8 mouse cellular contexts compared by ENCODE assay signal in the genomic region with DNA sequence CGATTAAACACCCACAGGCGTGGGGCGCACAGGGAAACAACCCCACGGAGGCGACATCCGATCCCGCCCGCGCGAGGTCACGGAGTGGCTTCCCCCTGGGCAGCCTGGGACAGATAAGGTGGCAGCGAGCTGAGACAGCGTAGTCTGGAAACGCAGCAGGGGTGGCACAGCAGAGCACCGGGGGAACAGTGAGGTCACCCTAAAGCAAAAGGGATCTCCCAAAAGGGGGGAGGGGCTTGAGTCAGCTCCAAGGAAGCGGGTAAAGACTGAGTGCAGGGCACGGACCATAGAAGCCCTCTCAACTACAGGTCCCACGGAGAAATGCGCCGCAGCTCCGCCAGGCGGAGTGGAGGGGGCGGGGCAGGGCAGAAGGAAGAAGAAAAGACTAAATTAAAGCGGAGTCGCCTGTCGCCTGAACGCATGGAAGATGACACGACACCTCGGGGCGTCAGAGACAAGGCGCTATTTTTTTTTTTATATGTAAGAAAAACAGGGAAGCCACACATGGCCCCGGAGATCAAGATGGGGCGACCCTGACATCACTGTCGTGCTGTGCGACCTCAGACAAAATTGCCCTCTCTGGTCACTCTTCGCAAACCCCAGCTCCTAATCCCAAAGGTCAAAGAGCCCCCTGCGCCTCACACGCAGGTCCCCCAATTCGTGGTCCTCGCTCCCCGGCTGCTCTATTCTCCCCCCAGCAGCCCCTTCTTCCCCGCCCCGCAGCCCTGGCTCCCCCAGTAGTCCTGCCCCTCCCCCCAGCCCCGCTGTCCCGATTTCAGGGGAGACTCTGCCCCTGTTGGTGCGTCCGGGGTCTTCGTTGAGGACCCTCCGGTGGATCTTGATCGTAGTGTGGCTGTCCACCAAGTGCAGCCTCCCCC. TPM values are rescaled to one million over a fixed set of nuclear protein-coding genes. Genes with fewer than 3 reads are reported as not detected.
DNase-seq lines count a peak whose midpoint lies in the region; ATAC-seq and TF ChIP-seq lines count a peak whose summit lies in the region.

No protein-coding gene starts in this region.

- H3K9ac ChIP-seq in kidney, postnatal 0 days (ENCODE audit: low read depth, low read length), result peak overlapping the region; percentile 31; the same call in 1 of the 2 replicates
- no peak overlapping the region; the same call in 1 of the 2 replicates for H3K9ac ChIP-seq in lung, embryonic 14.5 days
- peak overlapping the region; percentile 99 for H3K9ac ChIP-seq in neural tube, embryonic 12.5 days

- no peak; the same call in 1 of the 2 replicates for ATAC-seq in kidney, postnatal 0 days (replicated peaks; ENCODE audit: low FRiP score, low read depth)
- no peak for ATAC-seq in lung, embryonic 14.5 days (ENCODE audit: insufficient read depth)
- ATAC-seq in neural tube, embryonic 12.5 days (ENCODE audit: low FRiP score, low read depth), result no peak

- peak; percentile 50; the same call in 1 of the 2 replicates for TF ChIP-seq CTCF in kidney, postnatal 0 days (IDR thresholded peaks at IDR 0.05; ENCODE audit: low read depth)
- peak; percentile 65 for TF ChIP-seq CTCF in lung, embryonic 14.5 days (IDR thresholded peaks at IDR 0.05; ENCODE audit: low read depth)
- peak; percentile 67; the same call in 1 of the 2 replicates for TF ChIP-seq CTCF in thymus, adult 2 months (IDR thresholded peaks at IDR 0.05; ENCODE audit: borderline replicate concordance, control insufficient read depth, extremely low read depth, insufficient read depth, low read length, poor library complexity)

- H3K27me3 ChIP-seq in kidney, postnatal 0 days (ENCODE audit: insufficient read depth, low read length), result peaks cover 12% of the 10 kb centered on the region; the same call in 1 of the 2 replicates
- peaks cover 31% of the 10 kb centered on the region for H3K27me3 ChIP-seq in lung, embryonic 14.5 days (ENCODE audit: insufficient read depth, low read length)
- H3K27me3 ChIP-seq in neural tube, embryonic 12.5 days (replicated peaks), result peaks cover 12% of the 10 kb centered on the region; the same call in 1 of the 2 replicates
- H3K27me3 ChIP-seq in thymus, adult 2 months (ENCODE audit: control insufficient read depth, insufficient read depth, low read length), result peaks cover 36% of the 10 kb centered on the region

- H3K36me3 ChIP-seq in kidney, postnatal 0 days (ENCODE audit: insufficient read depth, low read length), result no peaks in the 10 kb centered on the region
- H3K36me3 ChIP-seq in lung, embryonic 14.5 days (ENCODE audit: insufficient read depth), result no peaks in the 10 kb centered on the region
- H3K36me3 ChIP-seq in neural tube, embryonic 12.5 days, result peaks cover 12% of the 10 kb centered on the region; the same call in 1 of the 2 replicates
- no peaks in the 10 kb centered on the region for H3K36me3 ChIP-seq in thymus, adult 2 months (ENCODE audit: control insufficient read depth, insufficient read depth, low read length)

- H3K9me3 ChIP-seq in kidney, postnatal 0 days (replicated peaks; ENCODE audit: low read length), result no peaks in the 10 kb centered on the region
- 0 out of 2 replicates have a peak, but pooled peaks cover 4% of the 10 kb centered on the region for H3K9me3 ChIP-seq in lung, embryonic 14.5 days (ENCODE audit: low read depth, low read length)
- no peaks in the 10 kb centered on the region for H3K9me3 ChIP-seq in neural tube, embryonic 12.5 days

- H3K4me1 ChIP-seq in kidney, postnatal 0 days (replicated peaks; ENCODE audit: insufficient read depth, low read length), result peaks cover 56% of the 10 kb centered on the region
- H3K4me1 ChIP-seq in lung, embryonic 14.5 days (ENCODE audit: insufficient read depth), result peaks cover 27% of the 10 kb centered on the region
- H3K4me1 ChIP-seq in neural tube, embryonic 12.5 days, result peaks cover 78% of the 10 kb centered on the region
- H3K4me1 ChIP-seq in thymus, adult 2 months (replicated peaks; ENCODE audit: control insufficient read depth, insufficient read depth, low read length), result peaks cover 39% of the 10 kb centered on the region

- 3% methylated on average over 49 of the region's 50 CpGs for WGBS in kidney, postnatal 0 days
- WGBS in lung, embryonic 14.5 days, result 3% methylated on average over 50 of the region's 50 CpGs
- WGBS in neural tube, embryonic 12.5 days, result 2% methylated on average over 50 of the region's 50 CpGs
- 3% methylated on average over 50 of the region's 50 CpGs for WGBS in thymus, adult 2 months

- no peak overlapping the region for H3K27ac ChIP-seq in kidney, postnatal 0 days
- no peak overlapping the region for H3K27ac ChIP-seq in lung, embryonic 14.5 days (ENCODE audit: low read depth)
- H3K27ac ChIP-seq in neural tube, embryonic 12.5 days, result 0 out of 2 replicates have a peak overlapping the region, but pooled peaks have one; percentile 4
- no peak overlapping the region for H3K27ac ChIP-seq in thymus, adult 2 months (ENCODE audit: control insufficient read depth, insufficient read depth, low read length)

- TF ChIP-seq POLR2A in thymus, adult 2 months (IDR thresholded peaks at IDR 0.05; ENCODE audit: control insufficient read depth, extremely low read depth, insufficient read depth, low read length, poor library complexity), result no peak

- H3K4me2 ChIP-seq in kidney, postnatal 0 days (ENCODE audit: low read length), result peak overlapping the region; percentile 99
- H3K4me2 ChIP-seq in lung, embryonic 14.5 days, result peak overlapping the region; percentile 99
- peak overlapping the region; percentile 97 for H3K4me2 ChIP-seq in neural tube, embryonic 12.5 days (replicated peaks)

- DNase-seq in layer of hippocampus, adult 11-12 months (ENCODE audit: low spot score), result peak; percentile 56
- no peak for DNase-seq in layer of hippocampus, postnatal 36 days
- peak; percentile 65 to 70 for DNase-seq in cerebellum, adult 18-20 months
- peak; percentile 39 to 57 for DNase-seq in heart, adult 9 months (ENCODE audit: low spot score in 2 of 2)
- peak; percentile 78 for DNase-seq in kidney, postnatal 0 days (ENCODE audit: low spot score)
- DNase-seq in lung, embryonic 14.5 days, result peak; percentile 75
- peak; percentile 71 for DNase-seq in thymus, adult 2 months

- peak overlapping the region; percentile 64 for H3K4me3 ChIP-seq in kidney, postnatal 0 days (replicated peaks; ENCODE audit: low read depth, low read length)
- peak overlapping the region; percentile 80 for H3K4me3 ChIP-seq in lung, embryonic 14.5 days (ENCODE audit: low read depth, low read length)
- H3K4me3 ChIP-seq in neural tube, embryonic 12.5 days, result peak overlapping the region; percentile 91
- H3K4me3 ChIP-seq in thymus, adult 2 months (ENCODE audit: control insufficient read depth, insufficient read depth, low read length), result peak overlapping the region; percentile 34

RNA-seq across cellular contexts. Expression of gene Ptprs, which starts 3.3 kb away (rescaled TPM):
- 100 to 1,000 TPM; 657 to 686 TPM for total RNA-seq in layer of hippocampus, postnatal 36 days (2021)
- polyA plus RNA-seq in kidney, postnatal 0 days (2015; fragmentation: Nextera tagmentation; extraction: Ambion mirVana), result 44.7 and 45.3 TPM in 2 replicates
- 96.8 and 112 TPM in 2 replicates for polyA plus RNA-seq in lung, embryonic 14.5 days (2014; fragmentation: Nextera tagmentation; extraction: Ambion mirVana)
- polyA plus RNA-seq in neural tube, embryonic 12.5 days (2016; fragmentation: Nextera tagmentation; extraction: Ambion mirVana), result 294 and 314 TPM in 2 replicates
- 235 and 305 TPM in 2 replicates for polyA plus RNA-seq in thymus, adult 2 months (2012; rRNA removed)

RNA-seq across cellular contexts. Expression of gene Znrf4, which starts 39.3 kb away (rescaled TPM):
- not detected for total RNA-seq in layer of hippocampus, postnatal 36 days (2021)
- polyA plus RNA-seq in kidney, postnatal 0 days (2015; fragmentation: Nextera tagmentation; extraction: Ambion mirVana), result not detected in 2 replicates
- polyA plus RNA-seq in lung, embryonic 14.5 days (2014; fragmentation: Nextera tagmentation; extraction: Ambion mirVana), result not detected in 2 replicates
- not detected in 2 replicates for polyA plus RNA-seq in neural tube, embryonic 12.5 days (2016; fragmentation: Nextera tagmentation; extraction: Ambion mirVana)
- polyA plus RNA-seq in thymus, adult 2 months (2012; rRNA removed), result 0.67 TPM in 1 of 2 replicates, not detected in the other

Comparison
In these comparisons a context has a peak if more than half of its experiments do, and no peak if none do; other contexts are left out.
1. DNase-seq: peak in layer of hippocampus, adult 11-12 months (single experiment), cerebellum, adult 18-20 months (2 of 2), heart, adult 9 months (2 of 2), kidney, postnatal 0 days (single experiment), lung, embryonic 14.5 days (single experiment) and thymus, adult 2 months (single experiment); none in layer of hippocampus, postnatal 36 days (0 of 2).
2. H3K4me3 ChIP-seq: peak in every context shown above with its lines; median percentile 91 in neural tube, embryonic 12.5 days; 80 in lung, embryonic 14.5 days; 64 in kidney, postnatal 0 days; 34 in thymus, adult 2 months.
3. Peak in every context shown above with its lines, with median percentiles within 50 percentile points of each other: H3K4me2 ChIP-seq and CTCF ChIP-seq.